Mouse (Mus musculus) lung, postnatal 0 days (tissue): Measurements from ENCODE around the gene Hoxa4.

ENCODE experiments used
- CTCF ChIP-seq: IDR thresholded peaks from 2 replicates; pipeline ENCODE4 v1.5.1; 2016; ENCODE audit warnings: antibody characterized with exemption, mild to moderate bottlenecking
- EP300 ChIP-seq: IDR thresholded peaks from 2 replicates; pipeline ENCODE4 v1.6.1; 2016; ENCODE audit warnings: antibody characterized with exemption, mild to moderate bottlenecking, control low read depth

DNA sequence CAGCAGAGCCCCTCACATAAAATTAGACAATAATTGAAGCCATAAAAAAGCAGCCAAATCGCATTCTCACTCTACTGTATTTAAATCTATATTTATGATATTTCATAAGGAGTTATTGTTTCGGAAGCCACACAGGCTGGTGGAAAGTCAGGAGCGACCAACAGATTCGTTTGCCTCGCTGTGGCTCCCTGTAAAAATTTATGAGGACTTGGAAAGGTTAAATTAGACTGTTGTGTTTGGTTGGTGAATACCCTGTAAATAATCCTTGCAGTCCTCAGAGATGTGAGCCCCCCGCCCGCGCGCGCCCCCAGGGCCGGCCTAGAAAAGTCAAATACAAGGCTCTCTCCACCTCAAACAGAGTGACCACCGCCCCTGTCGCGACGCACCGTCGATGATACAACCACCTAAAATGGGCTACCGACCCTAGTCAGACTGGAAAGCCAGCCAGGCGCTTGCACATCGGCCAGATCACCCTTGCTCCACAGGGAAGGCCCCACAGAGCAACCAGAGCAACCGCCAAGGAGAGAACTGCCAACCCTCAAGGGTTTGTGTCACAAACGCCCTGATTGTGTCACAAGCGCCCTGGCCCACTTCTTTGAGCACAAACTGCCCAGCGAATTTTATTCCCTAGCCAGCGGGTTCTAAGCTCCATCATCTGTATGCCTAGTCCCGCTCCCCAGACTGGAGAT lies 35.2 kb upstream of the Hoxa4 start:
- TF ChIP-seq CTCF (no peak), EP300 (no peak)
